Mouse (Mus musculus) kidney, postnatal 0 days (tissue): ENCODE data around the gene Best2. TPM values are rescaled to one million over a fixed set of nuclear protein-coding genes. Genes with fewer than 3 reads are reported as not detected.

Source experiments
- ATAC-seq: fragments of 200-750 bp; cut with Nextera tagmentation; replicated peaks from 2 replicates; pipeline ENCODE4 v1.8.0; 2017; ENCODE audit warnings: low read depth, moderate number of reproducible peaks, moderate TSS enrichment, moderate library complexity; ENCODE audit not compliant: low FRiP score
- DNase-seq: peaks from one replicate; pipeline ENCODE4 v3.0.0-alpha.2; 2016; ENCODE audit warnings: low spot score
- H3K27ac ChIP-seq: fragments of 300-500 bp; sonication (generic); 2 replicates; pipeline ENCODE4 v1.5.1; 2014; ENCODE audit warnings: mild to moderate bottlenecking
- H3K27me3 ChIP-seq: fragments of 300-500 bp; sonication (generic); 2 replicates; pipeline ENCODE4 v1.6.1; 2014; ENCODE audit warnings: low read length, mixed read lengths; ENCODE audit not compliant: insufficient read depth
- H3K36me3 ChIP-seq: fragments of 300-500 bp; sonication (generic); 2 replicates; pipeline ENCODE4 v1.6.1; 2014; ENCODE audit warnings: low read length, mixed read lengths; ENCODE audit not compliant: insufficient read depth
- H3K4me1 ChIP-seq: fragments of 300-500 bp; sonication (generic); replicated peaks from 2 replicates; pipeline ENCODE4 v1.6.1; 2014; ENCODE audit warnings: antibody characterized with exemption, low read length, mixed read lengths; ENCODE audit not compliant: insufficient read depth
- H3K4me2 ChIP-seq: fragments of 300-500 bp; sonication (generic); 2 replicates; pipeline ENCODE4 v1.6.1; 2014; ENCODE audit warnings: mild to moderate bottlenecking, low read length, moderate library complexity, mixed read lengths
- H3K4me3 ChIP-seq: fragments of 300-500 bp; sonication (generic); replicated peaks from 2 replicates; pipeline ENCODE4 v1.5.1; 2014; ENCODE audit warnings: low read depth, low read length
- H3K9ac ChIP-seq: fragments of 300-500 bp; sonication (generic); 2 replicates; pipeline ENCODE4 v1.6.1; 2014; ENCODE audit warnings: low read depth, low read length
- H3K9me3 ChIP-seq: fragments of 300-500 bp; sonication (generic); replicated peaks from 2 replicates; pipeline ENCODE4 v1.6.1; 2016; ENCODE audit warnings: low read length, inconsistent platforms, mixed read lengths
- CTCF ChIP-seq: IDR thresholded peaks from 2 replicates; pipeline ENCODE4 v1.5.1; 2016; ENCODE audit warnings: antibody characterized with exemption, low read depth, mild to moderate bottlenecking, moderate library complexity
- WGBS: fragments of 180-500 bp; shearing (Covaris S2); extraction: QIAGEN DNeasy Blood & Tissue Kit; methylation state at CpG from one replicate; pipeline ENCODE4 v1.1.7; 2014; 5-methylcytosine and 5-hydroxymethylcytosine counted together
- polyA plus RNA-seq: library from polyadenylated mRNA; unstranded; fragments of >200 nt; fragmentation: Nextera tagmentation; extraction: Ambion mirVana; gene quantifications from 2 replicates; pipeline ENCODE4 v1.2.1, GENCODE M21; 2015

Best2 gene
- polyA plus RNA-seq, 1 experiment from 2014 or later = not detected

- Histone ChIP-seq H3K27me3 (no peaks in the 10 kb centered on the region), H3K4me2 (no peak overlapping the region), H3K9ac (no peak overlapping the region), H3K4me3 (no peak overlapping the region), H3K36me3 (peaks cover 26% of the 10 kb centered on the region), H3K9me3 (no peaks in the 10 kb centered on the region), H3K27ac (no peak overlapping the region; the same call in 1 of the 2 replicates), H3K4me1 (peaks cover 12% of the 10 kb centered on the region)
- DNase-seq (no peak), ATAC-seq (no peak)
- WGBS = 68% methylated on average over 1 of the region's 1 CpGs
- no peak for TF ChIP-seq CTCF
These were observed 19.5 kb upstream of the Best2 start for GRCm38 (mm10) chr8:85033867-85034266.

- H3K9me3 ChIP-seq = no peaks in the 10 kb centered on the region
- ATAC-seq (no peak), DNase-seq (no peak)
- no peaks in the 10 kb centered on the region for H3K27me3 ChIP-seq
- WGBS = 80% methylated on average over 4 of the region's 4 CpGs
- H3K4me2 ChIP-seq = no peak overlapping the region
- H3K36me3 ChIP-seq = peaks cover 26% of the 10 kb centered on the region
- peaks cover 13% of the 10 kb centered on the region; the same call in 1 of the 2 replicates for H3K4me1 ChIP-seq
- H3K9ac ChIP-seq = no peak overlapping the region
- no peak for TF ChIP-seq CTCF
- peak overlapping the region; percentile 54; the same call in 1 of the 2 replicates for H3K27ac ChIP-seq
- no peak overlapping the region for H3K4me3 ChIP-seq
These were observed 18.4 kb upstream of the Best2 start for GRCm38 (mm10) chr8:85032622-85033311.

- H3K4me2 ChIP-seq = peak overlapping the region; percentile 50; the same call in 1 of the 2 replicates
- H3K9me3 ChIP-seq = no peaks in the 10 kb centered on the region
- H3K4me1 ChIP-seq = peaks cover 12% of the 10 kb centered on the region
- H3K9ac ChIP-seq = no peak overlapping the region
- no peaks in the 10 kb centered on the region for H3K27me3 ChIP-seq
- H3K36me3 ChIP-seq = peaks cover 26% of the 10 kb centered on the region
- no peak overlapping the region for H3K4me3 ChIP-seq
- ATAC-seq (no peak), DNase-seq (no peak)
- WGBS = 88% methylated on average over 14 of the region's 14 CpGs
- no peak for TF ChIP-seq CTCF
- no peak overlapping the region for H3K27ac ChIP-seq
These were observed 14.9 kb upstream of the Best2 start for GRCm38 (mm10) chr8:85029271-85029670.

GRCm38 (mm10) chr8:85027922-85028321, 13.6 kb upstream of the Best2 start:
- peak overlapping the region; percentile 50 for H3K4me2 ChIP-seq
- ATAC-seq (no peak), DNase-seq (peak; percentile 17)
- no peak overlapping the region for H3K27ac ChIP-seq
- 8% methylated on average over 2 of the region's 2 CpGs for WGBS
- H3K27me3 ChIP-seq = no peaks in the 10 kb centered on the region
- peak overlapping the region; percentile 99 for H3K9ac ChIP-seq
- no peaks in the 10 kb centered on the region for H3K9me3 ChIP-seq
- peak overlapping the region; percentile 98 for H3K4me3 ChIP-seq
- H3K36me3 ChIP-seq = peaks cover 29% of the 10 kb centered on the region
- TF ChIP-seq CTCF = no peak
- peaks cover 14% of the 10 kb centered on the region for H3K4me1 ChIP-seq

GRCm38 (mm10) chr8:85027516-85027855, 13.2 kb upstream of the Best2 start:
- ATAC-seq (no peak), DNase-seq (no peak)
- peak overlapping the region; percentile 98 for H3K4me3 ChIP-seq
- H3K27me3 ChIP-seq = no peaks in the 10 kb centered on the region
- peaks cover 29% of the 10 kb centered on the region for H3K36me3 ChIP-seq
- peaks cover 14% of the 10 kb centered on the region for H3K4me1 ChIP-seq
- H3K4me2 ChIP-seq = peak overlapping the region; percentile 50
- 1% methylated on average over 13 of the region's 13 CpGs for WGBS
- no peak for TF ChIP-seq CTCF
- no peaks in the 10 kb centered on the region for H3K9me3 ChIP-seq
- peak overlapping the region; percentile 91 for H3K27ac ChIP-seq
- H3K9ac ChIP-seq = peak overlapping the region; percentile 99

- TF ChIP-seq CTCF = no peak
- Histone ChIP-seq H3K27me3 (no peaks in the 10 kb centered on the region), H3K4me1 (peaks cover 14% of the 10 kb centered on the region), H3K4me2 (peak within 1 kb of the TSS; percentile 93), H3K9me3 (no peaks in the 10 kb centered on the region), H3K36me3 (peaks cover 24% of the 10 kb centered on the region), H3K4me3 (peak within 1 kb of the TSS; percentile 98), H3K27ac (peak within 1 kb of the TSS; percentile 91), H3K9ac (peak within 1 kb of the TSS; percentile 99)
- ATAC-seq (peak; percentile 79), DNase-seq (peak; percentile 98)
- under 1% methylated on average over 70 of the region's 75 CpGs for WGBS
These were observed 12.6 kb upstream of the Best2 start, which contains the start of gene Trir for GRCm38 (mm10) chr8:85026670-85027515. Gene Trir, plus strand, starts transcription at chr8:85026823.
